Mouse (Mus musculus) spleen, embryonic (tissue): ENCODE measurements around the gene Ndc80.
"Not testable (repeated sequence)": the region's sequence is repeated elsewhere in the genome, so short reads cannot be mapped to it uniquely, and the experiment has no call there.

ENCODE experiments used
- CTCF ChIA-PET: fragments of 350-600 bp; sonication (Branson Sonifier 250); formaldehyde crosslinking; loops from one replicate; lab custom pipeline; 2022; lab: Charles Lee

Ndc80 gene

GRCm38 (mm10) chr17:71483418-71484060, 43.1 kb downstream of the Ndc80 start:
- CTCF ChIA-PET: no interaction called here

GRCm38 (mm10) chr17:71479381-71479901, 47.2 kb downstream of the Ndc80 start:
- CTCF ChIA-PET: no interaction called here

GRCm38 (mm10) chr17:71477481-71477880, 49.2 kb downstream of the Ndc80 start:
- CTCF ChIA-PET: interaction anchor here (0.6 to 1.5 kb wide), 4 partner anchors 9 to 306 kb away, joined by 3 to 9 read pairs (median 5); no protein-coding TSS in a partner anchor

GRCm38 (mm10) chr17:71476346-71477020, 50.2 kb downstream of the Ndc80 start:
- CTCF ChIA-PET: interaction anchor here (0.7 to 1.5 kb wide), 3 partner anchors 10 to 166 kb away, joined by 3 to 9 read pairs (median 5); partner anchors contain the start of gene Ndc80

GRCm38 (mm10) chr17:71475705-71476089, 51.0 kb downstream of the Ndc80 start:
- CTCF ChIA-PET: interaction anchor here (1.1 kb wide), 1 partner anchor 51 kb away, joined by 3 read pairs; the partner anchor contains the start of gene Ndc80

GRCm38 (mm10) chr17:71474762-71475704, 51.6 kb downstream of the Ndc80 start, which contains the start of gene Smchd1:
Gene Smchd1, minus strand, starts transcription at chr17:71475343.
- CTCF ChIA-PET: interaction anchor here (1.1 to 1.5 kb wide), 2 partner anchors 52 kb away, joined by 3 to 4 read pairs; partner anchors contain the start of gene Ndc80

- CTCF ChIA-PET: interaction anchor here (1.3 to 1.5 kb wide), 2 partner anchors 12 to 53 kb away, joined by 3 to 4 read pairs; partner anchors contain the start of gene Ndc80
Observed at GRCm38 (mm10) chr17:71474128-71474527, 52.5 kb downstream of the Ndc80 start.

- CTCF ChIA-PET: interaction anchor here (0.6 kb wide), 1 partner anchor 1763 kb away, joined by 6 read pairs; no protein-coding TSS in a partner anchor
Observed at GRCm38 (mm10) chr17:71471261-71471660, 55.4 kb downstream of the Ndc80 start.

- CTCF ChIA-PET: interaction anchor here (0.6 kb wide), 1 partner anchor 74 kb away, joined by 3 read pairs; no protein-coding TSS in a partner anchor
Observed at GRCm38 (mm10) chr17:71460312-71460711, 66.3 kb downstream of the Ndc80 start.

GRCm38 (mm10) chr17:71459818-71460217, 66.8 kb downstream of the Ndc80 start, which contains the start of gene Gm4707:
Gene Gm4707, minus strand, starts transcription at chr17:71459918.
- CTCF ChIA-PET: interaction anchor here (0.5 kb wide), 1 partner anchor 70 kb away, joined by 4 read pairs; no protein-coding TSS in a partner anchor

- CTCF ChIA-PET: not testable (repeated sequence)
Observed at GRCm38 (mm10) chr17:71457361-71457760, 69.3 kb downstream of the Ndc80 start.
